Mouse (Mus musculus) forebrain, embryonic 10.5 days (tissue): Measurements from ENCODE around the gene Cuta. TPM values are rescaled to one million over a fixed set of nuclear protein-coding genes. Genes with fewer than 3 reads are reported as not detected.
"Not testable (repeated sequence)": the region's sequence is repeated elsewhere in the genome, so short reads cannot be mapped to it uniquely, and the experiment has no call there.

ENCODE experiments used
- DNase-seq: peaks from one replicate; pipeline ENCODE4 v3.0.0-alpha.2; 2017; ENCODE audit warnings: low spot score; ENCODE audit errors: extremely low spot score
- H3K27ac ChIP-seq: fragments of 300-500 bp; sonication (generic); 2 replicates; pipeline ENCODE4 v1.5.1; 2016; ENCODE audit warnings: mild to moderate bottlenecking
- H3K27me3 ChIP-seq: fragments of 300-500 bp; sonication (generic); 2 replicates; pipeline ENCODE4 v1.6.1; 2016; ENCODE audit warnings: mild to moderate bottlenecking; ENCODE audit not compliant: poor library complexity, severe bottlenecking
- H3K36me3 ChIP-seq: fragments of 300-500 bp; sonication (generic); replicated peaks from 2 replicates; pipeline ENCODE4 v1.6.1; 2016; ENCODE audit warnings: mild to moderate bottlenecking, moderate library complexity
- H3K4me1 ChIP-seq: fragments of 300-500 bp; sonication (generic); 2 replicates; pipeline ENCODE4 v1.6.1; 2016
- H3K4me3 ChIP-seq: fragments of 300-500 bp; sonication (generic); 2 replicates; pipeline ENCODE4 v1.5.1; 2016; ENCODE audit warnings: mild to moderate bottlenecking, moderate library complexity
- H3K9me3 ChIP-seq: fragments of 300-500 bp; sonication (generic); 2 replicates; pipeline ENCODE4 v1.6.1; 2016; ENCODE audit warnings: mild to moderate bottlenecking, moderate library complexity
- WGBS: fragments of 180-500 bp; shearing (Covaris S2); methylation state at CpG from one replicate; pipeline ENCODE4 v1.1.7; 2016; 5-methylcytosine and 5-hydroxymethylcytosine counted together
- polyA plus RNA-seq: library from polyadenylated mRNA; unstranded; fragments of >200 nt; fragmentation: Nextera tagmentation; extraction: Ambion mirVana; gene quantifications from 2 replicates; pipeline ENCODE4 v1.2.1, GENCODE M21; 2016

Cuta gene
- polyA plus RNA-seq = 180 and 184 TPM in 2 replicates

- peaks cover 58% of the 10 kb centered on the region for H3K4me1 ChIP-seq
- H3K27ac ChIP-seq = peak within 1 kb of the TSS; percentile 96
- DNase-seq = peak; percentile 99
- no peaks in the 10 kb centered on the region for H3K9me3 ChIP-seq
- WGBS = under 1% methylated on average over 69 of the region's 70 CpGs
- H3K36me3 ChIP-seq = peaks cover 39% of the 10 kb centered on the region
- H3K4me3 ChIP-seq = peak within 1 kb of the TSS; percentile 84
- H3K27me3 ChIP-seq = 0 out of 2 replicates have a peak, but pooled peaks cover 1% of the 10 kb centered on the region
Observed at GRCm38 (mm10) chr17:26939178-26939972, at the start of gene Cuta. TSS of gene Cuta (minus strand) at chr17:26939569.

GRCm38 (mm10) chr17:26985503-26986179 is 46.3 kb upstream of the Cuta start:
- H3K9me3 ChIP-seq = no peaks in the 10 kb centered on the region
- no peak overlapping the region for H3K27ac ChIP-seq
- H3K4me1 ChIP-seq = no peaks in the 10 kb centered on the region
- H3K36me3 ChIP-seq = peaks cover 7% of the 10 kb centered on the region
- H3K4me3 ChIP-seq = no peak overlapping the region
- WGBS = 91% methylated on average over 10 of the region's 10 CpGs
- no peak for DNase-seq
- no peaks in the 10 kb centered on the region for H3K27me3 ChIP-seq

GRCm38 (mm10) chr17:26983382-26983781 is 44.0 kb upstream of the Cuta start:
- no peak overlapping the region for H3K4me3 ChIP-seq
- H3K27me3 ChIP-seq = no peaks in the 10 kb centered on the region
- H3K9me3 ChIP-seq = no peaks in the 10 kb centered on the region
- no peaks in the 10 kb centered on the region for H3K4me1 ChIP-seq
- WGBS = 97% methylated on average over 4 of the region's 4 CpGs
- no peak overlapping the region for H3K27ac ChIP-seq
- DNase-seq = no peak
- peaks cover 29% of the 10 kb centered on the region for H3K36me3 ChIP-seq

GRCm38 (mm10) chr17:26981050-26981449 is 41.7 kb upstream of the Cuta start:
- Histone ChIP-seq H3K27me3 (no peaks in the 10 kb centered on the region), H3K4me1 (peaks cover 8% of the 10 kb centered on the region; the same call in 1 of the 2 replicates), H3K36me3 (peaks cover 52% of the 10 kb centered on the region), H3K27ac (no peak overlapping the region), H3K9me3 (no peaks in the 10 kb centered on the region), H3K4me3 (no peak overlapping the region)
- DNase-seq = no peak
- 79% methylated on average over 2 of the region's 2 CpGs for WGBS

GRCm38 (mm10) chr17:26979426-26979825 is 40.1 kb upstream of the Cuta start:
- WGBS = 92% methylated on average over 2 of the region's 2 CpGs
- no peaks in the 10 kb centered on the region for H3K9me3 ChIP-seq

GRCm38 (mm10) chr17:26977354-26977753 is 38.0 kb upstream of the Cuta start:
- H3K9me3 ChIP-seq, H3K27ac ChIP-seq, H3K27me3 ChIP-seq, H3K4me3 ChIP-seq, DNase-seq: not testable (repeated sequence)
- H3K4me1 ChIP-seq = peaks cover 33% of the 10 kb centered on the region
- H3K36me3 ChIP-seq = peaks cover 72% of the 10 kb centered on the region
- 88% methylated on average over 6 of the region's 6 CpGs for WGBS

More at GRCm38 (mm10) chr17:26979426-26979825, 40.1 kb upstream of the Cuta start:
- Histone ChIP-seq H3K4me1 (peaks cover 21% of the 10 kb centered on the region), H3K27me3 (no peaks in the 10 kb centered on the region), H3K27ac (no peak overlapping the region), H3K36me3 (peaks cover 69% of the 10 kb centered on the region), H3K4me3 (no peak overlapping the region)
- DNase-seq = no peak

- Histone ChIP-seq H3K27ac (no peak overlapping the region), H3K4me1 (peaks cover 51% of the 10 kb centered on the region), H3K36me3 (peaks cover 73% of the 10 kb centered on the region), H3K4me3 (no peak overlapping the region), H3K9me3 (no peaks in the 10 kb centered on the region), H3K27me3 (no peaks in the 10 kb centered on the region)
- DNase-seq = no peak
Observed at GRCm38 (mm10) chr17:26975415-26975814, 36.0 kb upstream of the Cuta start.

GRCm38 (mm10) chr17:26974547-26974946 is 35.2 kb upstream of the Cuta start:
- DNase-seq = no peak
- Histone ChIP-seq H3K27ac (no peak overlapping the region), H3K27me3 (no peaks in the 10 kb centered on the region), H3K9me3 (no peaks in the 10 kb centered on the region), H3K4me1 (peaks cover 54% of the 10 kb centered on the region), H3K36me3 (peaks cover 72% of the 10 kb centered on the region), H3K4me3 (peak overlapping the region; percentile 75; the same call in 1 of the 2 replicates)
- 95% methylated on average over 15 of the region's 15 CpGs for WGBS

GRCm38 (mm10) chr17:26972703-26973574 is 33.6 kb upstream of the Cuta start, which contains the start of gene Zbtb9:
TSS of gene Zbtb9 (plus strand) at chr17:26973167.
- Histone ChIP-seq H3K27ac (peak within 1 kb of the TSS; percentile 88), H3K4me1 (peaks cover 54% of the 10 kb centered on the region), H3K36me3 (peaks cover 72% of the 10 kb centered on the region), H3K9me3 (no peaks in the 10 kb centered on the region), H3K4me3 (peak within 1 kb of the TSS; percentile 75), H3K27me3 (no peaks in the 10 kb centered on the region)
- WGBS = under 1% methylated on average over 75 of the region's 75 CpGs
- DNase-seq = peak; percentile 96

- no peak for DNase-seq
- Histone ChIP-seq H3K4me1 (peaks cover 54% of the 10 kb centered on the region), H3K4me3 (peak overlapping the region; percentile 75), H3K27me3 (no peaks in the 10 kb centered on the region), H3K27ac (peak overlapping the region; percentile 88), H3K9me3 (no peaks in the 10 kb centered on the region), H3K36me3 (peaks cover 72% of the 10 kb centered on the region)
- WGBS = 9% methylated on average over 3 of the region's 3 CpGs
Observed at GRCm38 (mm10) chr17:26972107-26972506, 32.7 kb upstream of the Cuta start.

- Histone ChIP-seq H3K36me3 (peaks cover 72% of the 10 kb centered on the region), H3K27ac (peak overlapping the region; percentile 30; the same call in 1 of the 2 replicates), H3K4me1 (peaks cover 49% of the 10 kb centered on the region), H3K9me3 (no peaks in the 10 kb centered on the region), H3K27me3 (no peaks in the 10 kb centered on the region), H3K4me3 (peak overlapping the region; percentile 75)
- WGBS = 58% methylated on average over 8 of the region's 8 CpGs
- no peak for DNase-seq
Observed at GRCm38 (mm10) chr17:26971247-26971905, 32.0 kb upstream of the Cuta start.

- Histone ChIP-seq H3K9me3 (no peaks in the 10 kb centered on the region), H3K27me3 (no peaks in the 10 kb centered on the region), H3K27ac (no peak overlapping the region), H3K4me1 (peaks cover 40% of the 10 kb centered on the region), H3K36me3 (peaks cover 72% of the 10 kb centered on the region), H3K4me3 (no peak overlapping the region)
- no peak for DNase-seq
- 85% methylated on average over 12 of the region's 12 CpGs for WGBS
Observed at GRCm38 (mm10) chr17:26970221-26970620, 30.9 kb upstream of the Cuta start.
